Mouse (Mus musculus): ENCODE data around the gene Gm20403.

DNA sequence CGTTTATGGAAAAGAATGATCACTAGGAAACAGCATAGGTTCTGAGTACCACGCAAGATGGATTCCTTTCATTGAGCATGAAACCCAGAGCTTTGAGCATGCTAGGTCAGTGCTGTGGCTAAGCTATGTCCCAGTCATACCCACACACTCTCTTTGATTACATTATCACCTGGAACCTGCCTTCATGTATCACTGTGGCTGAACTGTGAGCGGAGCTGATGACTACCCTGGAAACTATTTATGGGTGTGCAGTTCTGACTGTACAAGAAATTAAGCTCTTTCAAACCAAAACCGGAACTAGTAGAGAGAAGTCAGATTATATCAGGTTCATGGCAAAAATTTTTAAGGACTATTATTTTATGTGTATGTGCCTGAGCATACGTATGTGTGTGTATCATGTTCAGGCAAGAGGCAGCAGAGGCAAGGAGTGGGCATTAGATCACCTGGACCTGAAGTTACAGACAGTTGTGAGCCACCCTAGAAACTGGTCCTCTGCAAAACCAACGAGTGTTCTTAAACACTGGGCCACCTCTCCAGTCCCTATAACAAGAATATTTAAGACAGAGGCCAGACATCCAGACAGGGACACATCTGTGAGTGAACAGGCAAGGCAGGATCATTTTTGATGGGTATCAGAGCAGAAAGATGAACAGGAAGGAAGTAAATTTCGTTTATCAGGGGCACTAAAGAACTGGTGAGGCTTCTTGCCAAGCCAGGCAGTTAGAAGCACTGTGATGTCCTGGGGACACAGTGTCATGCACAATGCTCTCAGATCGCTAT, 30.2 kb upstream of the Gm20403 start:
- TF ChIP-seq POLR2A (IDR thresholded peaks at IDR 0.05; ENCODE audit: control insufficient read depth, extremely low read depth, insufficient read depth, low read length, poor library complexity) = no peak
- no peak for TF ChIP-seq CTCF (IDR thresholded peaks at IDR 0.05; ENCODE audit: borderline replicate concordance, control insufficient read depth, extremely low read depth, insufficient read depth, low read length, poor library complexity)
